Mouse (Mus musculus) stomach, embryonic 15.5 days (tissue): Measurements from ENCODE around the gene Parp16. TPM values are rescaled to one million over a fixed set of nuclear protein-coding genes. Genes with fewer than 3 reads are reported as not detected.
A peak's percentile ranks its signal among the peaks of the same experiment; 100 is the strongest.

Experiments used
- ATAC-seq: fragments of 200-750 bp; cut with Nextera tagmentation; 2 replicates; pipeline ENCODE4 v1.8.0; 2017; ENCODE audit warnings: low read depth, moderate number of reproducible peaks, moderate TSS enrichment; ENCODE audit not compliant: insufficient read depth, low FRiP score
- H3K27ac ChIP-seq: fragments of 300-500 bp; sonication (generic); 2 replicates; pipeline ENCODE4 v1.5.1; 2015; ENCODE audit warnings: mild to moderate bottlenecking, inconsistent platforms
- H3K27me3 ChIP-seq: fragments of 300-500 bp; sonication (generic); replicated peaks from 2 replicates; pipeline ENCODE4 v1.6.1; 2015; ENCODE audit warnings: inconsistent platforms
- H3K36me3 ChIP-seq: fragments of 300-500 bp; sonication (generic); 2 replicates; pipeline ENCODE4 v1.6.1; 2015; ENCODE audit warnings: inconsistent platforms
- H3K4me1 ChIP-seq: fragments of 300-500 bp; sonication (generic); 2 replicates; pipeline ENCODE4 v1.6.1; 2015; ENCODE audit warnings: inconsistent platforms
- H3K4me2 ChIP-seq: fragments of 300-500 bp; sonication (generic); 2 replicates; pipeline ENCODE4 v1.6.1; 2015; ENCODE audit warnings: mild to moderate bottlenecking, inconsistent platforms
- H3K4me3 ChIP-seq: fragments of 300-500 bp; sonication (generic); replicated peaks from 2 replicates; pipeline ENCODE4 v1.5.1; 2015; ENCODE audit warnings: inconsistent platforms
- H3K9ac ChIP-seq: fragments of 300-500 bp; sonication (generic); 2 replicates; pipeline ENCODE4 v1.6.1; 2015; ENCODE audit warnings: inconsistent platforms
- H3K9me3 ChIP-seq: fragments of 300-500 bp; sonication (generic); 2 replicates; pipeline ENCODE4 v1.6.1; 2016; ENCODE audit warnings: inconsistent platforms
- WGBS: fragments of 180-500 bp; shearing (Covaris S2); methylation state at CpG from one replicate; pipeline ENCODE4 v1.1.7; 2015; 5-methylcytosine and 5-hydroxymethylcytosine counted together
- polyA plus RNA-seq: library from polyadenylated mRNA; unstranded; fragments of >200 nt; fragmentation: Nextera tagmentation; extraction: Ambion mirVana; gene quantifications from 2 replicates; pipeline ENCODE4 v1.2.1, GENCODE M21; 2015

The Parp16 gene
- polyA plus RNA-seq, 1 experiment from 2014 or later = 9.1 TPM

DNA sequence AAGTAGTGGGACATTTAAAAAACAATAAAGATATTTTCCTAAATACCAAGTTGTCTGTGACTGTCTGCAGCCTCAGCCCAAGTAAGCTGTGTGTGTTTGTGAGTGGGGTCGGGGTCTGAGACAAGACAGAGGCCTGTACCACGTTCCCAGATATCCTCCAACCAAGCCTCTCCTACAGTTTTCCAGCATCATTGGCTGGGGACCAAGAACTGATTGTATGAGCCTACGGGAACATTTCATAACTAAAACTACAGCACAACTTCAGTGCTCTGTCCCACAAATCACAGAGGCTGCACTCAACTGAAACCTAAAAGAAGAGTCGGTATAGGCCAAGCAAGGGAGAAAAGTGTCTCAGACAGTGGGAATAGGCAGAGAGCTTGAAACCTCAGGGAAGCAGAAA is 44.0 kb downstream of the Parp16 start:
- 48% methylated on average over 4 of the region's 4 CpGs for WGBS
- H3K9me3 ChIP-seq = no peaks in the 10 kb centered on the region
- no peak overlapping the region for H3K4me2 ChIP-seq
- H3K4me1 ChIP-seq = peaks cover 8% of the 10 kb centered on the region
- no peaks in the 10 kb centered on the region for H3K27me3 ChIP-seq
- no peak for ATAC-seq
- H3K9ac ChIP-seq = no peak overlapping the region
- no peaks in the 10 kb centered on the region for H3K36me3 ChIP-seq
- H3K27ac ChIP-seq = no peak overlapping the region
- H3K4me3 ChIP-seq = no peak overlapping the region

DNA sequence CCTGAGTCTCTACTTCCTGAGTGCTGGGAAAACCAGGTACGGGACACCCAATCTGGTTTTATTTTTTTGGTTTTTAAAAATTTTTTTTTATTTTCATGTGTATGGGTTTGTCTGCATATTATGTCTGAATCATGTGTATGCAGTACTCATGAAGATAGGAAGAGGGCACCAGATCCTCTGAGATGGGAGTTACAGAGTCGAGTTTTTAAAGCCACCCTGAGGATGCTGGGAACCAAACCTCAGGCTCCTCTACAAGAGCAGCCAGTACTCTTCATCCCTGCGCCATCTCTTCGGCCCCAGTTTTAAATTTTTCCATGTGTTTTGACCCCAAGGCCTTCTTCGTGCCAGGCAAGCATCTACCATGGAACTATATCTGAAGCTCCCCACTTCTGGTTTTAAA is 44.6 kb downstream of the Parp16 start:
- no peak overlapping the region for H3K9ac ChIP-seq
- WGBS = 93% methylated on average over 5 of the region's 5 CpGs
- H3K27me3 ChIP-seq = no peaks in the 10 kb centered on the region
- H3K4me1 ChIP-seq = peaks cover 8% of the 10 kb centered on the region
- H3K36me3 ChIP-seq = no peaks in the 10 kb centered on the region
- no peak for ATAC-seq
- no peak overlapping the region for H3K4me2 ChIP-seq
- H3K9me3 ChIP-seq = no peaks in the 10 kb centered on the region
- H3K27ac ChIP-seq = no peak overlapping the region
- H3K4me3 ChIP-seq = no peak overlapping the region

GRCm38 (mm10) chr9:65240587-65240986 is 45.4 kb downstream of the Parp16 start:
- WGBS = 80% methylated on average over 3 of the region's 3 CpGs
- no peak overlapping the region for H3K4me2 ChIP-seq
- H3K27ac ChIP-seq = no peak overlapping the region
- peaks cover 8% of the 10 kb centered on the region for H3K4me1 ChIP-seq
- H3K36me3 ChIP-seq = no peaks in the 10 kb centered on the region
- no peaks in the 10 kb centered on the region for H3K9me3 ChIP-seq
- no peak overlapping the region for H3K4me3 ChIP-seq
- no peak for ATAC-seq
- no peak overlapping the region for H3K9ac ChIP-seq
- no peaks in the 10 kb centered on the region for H3K27me3 ChIP-seq

DNA sequence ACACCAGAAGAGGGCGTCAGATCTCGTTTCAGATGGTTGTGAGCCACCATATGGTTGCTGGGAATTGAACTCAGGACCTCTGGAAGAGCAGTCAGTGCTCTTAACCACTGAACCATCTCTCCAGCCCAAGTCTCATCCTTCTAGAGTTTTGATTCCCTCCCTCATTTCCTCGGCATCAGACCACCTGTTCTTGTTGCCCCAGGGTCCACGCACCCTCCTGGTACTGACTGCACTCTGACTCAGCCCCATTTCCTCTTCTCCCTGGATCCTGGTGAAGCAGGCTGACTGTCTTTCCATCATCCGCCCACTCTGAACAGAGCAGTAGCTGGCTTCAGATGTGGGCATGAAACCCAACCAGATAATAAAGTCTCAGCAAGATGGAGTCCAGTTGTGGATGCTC is 46.8 kb downstream of the Parp16 start:
- Histone ChIP-seq H3K9ac (no peak overlapping the region), H3K9me3 (no peaks in the 10 kb centered on the region), H3K4me1 (peaks cover 8% of the 10 kb centered on the region), H3K27ac (no peak overlapping the region), H3K36me3 (no peaks in the 10 kb centered on the region), H3K4me2 (no peak overlapping the region), H3K27me3 (no peaks in the 10 kb centered on the region), H3K4me3 (no peak overlapping the region)
- 69% methylated on average over 5 of the region's 5 CpGs for WGBS
- ATAC-seq = no peak

- no peak overlapping the region for H3K4me3 ChIP-seq
- H3K9me3 ChIP-seq = no peaks in the 10 kb centered on the region
- 37% methylated on average over 4 of the region's 4 CpGs for WGBS
- peaks cover 8% of the 10 kb centered on the region for H3K4me1 ChIP-seq
- H3K27ac ChIP-seq = 0 out of 2 replicates have a peak overlapping the region, but pooled peaks have one; percentile 21
- no peaks in the 10 kb centered on the region for H3K27me3 ChIP-seq
- ATAC-seq = 0 out of 2 replicates have a peak, but pooled peaks have one; percentile 13
- no peaks in the 10 kb centered on the region for H3K36me3 ChIP-seq
- no peak overlapping the region for H3K9ac ChIP-seq
- H3K4me2 ChIP-seq = no peak overlapping the region
Measured at GRCm38 (mm10) chr9:65243249-65243648, 48.1 kb downstream of the Parp16 start.

DNA sequence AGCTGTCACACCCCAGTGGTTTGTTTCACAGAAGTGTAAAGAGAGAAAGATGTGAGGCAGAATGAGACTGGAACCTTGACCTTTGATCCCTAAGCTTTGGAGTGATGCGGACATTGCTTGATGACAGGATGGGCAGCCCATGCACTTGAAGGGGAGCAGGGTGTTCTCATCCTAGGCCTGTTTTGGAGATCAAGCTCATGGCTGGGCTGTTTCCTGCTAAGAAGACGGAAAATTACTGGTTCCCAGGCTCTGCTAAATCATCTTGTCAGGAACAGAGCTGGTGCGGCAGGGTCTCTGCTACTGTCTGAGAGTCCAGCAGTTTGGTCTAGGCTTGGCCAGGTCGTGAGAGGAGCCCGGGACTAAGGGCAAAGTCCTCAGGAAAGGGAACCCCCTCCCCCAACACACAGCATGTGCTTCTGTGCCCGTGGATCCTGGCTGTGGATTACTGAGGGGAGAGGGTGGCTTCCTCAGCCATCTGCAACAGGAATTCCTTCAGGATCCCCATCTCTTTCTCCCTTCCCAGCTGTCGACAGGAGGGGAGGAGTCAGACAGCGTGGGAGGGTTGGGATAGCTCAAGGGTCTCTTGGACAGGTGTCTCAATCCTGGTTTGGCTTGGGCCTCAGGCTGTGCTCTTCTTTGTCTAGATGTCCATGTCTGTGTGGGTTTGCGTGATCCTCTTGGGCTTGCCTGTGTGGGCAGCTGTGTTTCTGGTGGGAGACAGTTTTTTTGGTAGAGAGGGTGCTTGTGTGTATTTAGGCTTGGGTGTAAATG is 49.1 kb downstream of the Parp16 start:
- Histone ChIP-seq H3K4me2 (no peak overlapping the region), H3K36me3 (no peaks in the 10 kb centered on the region), H3K4me1 (peaks cover 5% of the 10 kb centered on the region), H3K27ac (no peak overlapping the region), H3K27me3 (no peaks in the 10 kb centered on the region), H3K9me3 (no peaks in the 10 kb centered on the region), H3K4me3 (no peak overlapping the region), H3K9ac (no peak overlapping the region)
- WGBS = 33% methylated on average over 9 of the region's 9 CpGs
- no peak for ATAC-seq

DNA sequence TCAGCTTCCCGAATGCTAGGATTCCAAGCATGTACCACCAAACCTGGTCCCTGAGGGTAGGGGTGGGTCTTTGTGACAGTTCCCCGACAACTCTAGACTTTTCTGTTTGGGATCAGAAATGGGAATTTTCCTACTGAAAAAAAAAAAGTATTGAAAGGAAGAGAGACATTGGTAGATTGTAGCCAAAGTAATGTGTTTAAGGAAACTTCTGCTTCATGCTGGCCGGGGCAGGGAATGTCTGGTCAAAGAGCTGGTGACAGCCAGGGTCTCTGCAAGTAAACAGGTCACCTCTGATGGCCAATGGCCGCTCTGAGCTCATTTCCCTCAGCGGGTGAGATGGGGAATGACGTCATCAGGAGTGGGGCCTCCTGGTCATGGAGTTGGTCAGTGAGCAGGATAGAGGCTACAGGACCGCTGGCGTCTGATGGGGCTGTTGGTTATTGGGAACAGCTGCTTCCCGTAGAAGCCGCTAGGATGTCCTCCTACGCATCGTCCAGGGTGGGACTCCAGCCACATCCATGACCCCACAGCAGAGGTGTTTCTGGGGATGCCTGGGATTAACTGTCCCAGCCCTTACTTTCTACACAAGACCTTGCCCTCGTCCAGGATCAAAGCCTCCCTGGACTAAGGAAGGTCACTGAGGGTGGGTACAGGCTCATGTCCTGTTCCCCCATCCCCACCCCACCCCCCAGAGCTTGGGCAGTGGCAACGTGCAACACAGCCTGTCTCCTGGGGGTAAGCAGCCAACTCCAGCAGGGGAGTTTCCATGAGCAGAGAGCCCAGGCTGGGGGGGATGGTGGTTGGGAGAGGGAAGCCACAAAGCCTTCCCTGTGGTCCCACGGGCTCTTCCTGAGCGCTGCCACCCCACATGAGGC is 52.6 kb downstream of the Parp16 start:
- 63% methylated on average over 16 of the region's 16 CpGs for WGBS
- Histone ChIP-seq H3K9me3 (no peaks in the 10 kb centered on the region), H3K4me3 (no peak overlapping the region), H3K27me3 (no peaks in the 10 kb centered on the region), H3K4me1 (peaks cover 4% of the 10 kb centered on the region), H3K27ac (no peak overlapping the region), H3K9ac (no peak overlapping the region), H3K36me3 (no peaks in the 10 kb centered on the region), H3K4me2 (no peak overlapping the region)
- no peak for ATAC-seq

- Histone ChIP-seq H3K4me3 (no peak overlapping the region), H3K4me1 (no peaks in the 10 kb centered on the region), H3K9me3 (no peaks in the 10 kb centered on the region), H3K36me3 (no peaks in the 10 kb centered on the region), H3K27me3 (no peaks in the 10 kb centered on the region), H3K4me2 (no peak overlapping the region), H3K9ac (no peak overlapping the region), H3K27ac (no peak overlapping the region)
- no peak for ATAC-seq
- 81% methylated on average over 5 of the region's 5 CpGs for WGBS
Measured at GRCm38 (mm10) chr9:65248377-65248690, 53.2 kb downstream of the Parp16 start.

DNA sequence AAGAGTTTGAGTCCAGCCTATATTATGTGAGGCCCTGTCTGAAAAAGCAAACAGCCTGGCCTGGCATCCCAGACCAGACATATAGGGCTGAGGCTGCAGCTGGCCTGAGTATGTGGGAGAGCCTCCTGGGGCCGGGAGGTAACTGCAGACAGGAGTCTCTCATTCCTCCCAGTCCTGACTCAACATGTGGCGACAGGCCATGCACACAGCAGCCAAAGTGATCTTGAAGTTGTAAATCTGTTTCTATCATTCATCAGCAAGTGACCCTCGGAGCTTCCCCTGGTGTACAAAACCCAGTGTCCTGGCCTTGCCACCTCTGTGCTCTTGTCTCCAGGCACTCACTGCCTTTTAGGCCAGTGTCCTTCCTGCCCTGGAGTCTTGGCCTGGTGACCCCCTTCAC is 56.9 kb downstream of the Parp16 start:
- Histone ChIP-seq H3K4me3 (no peak overlapping the region), H3K9me3 (no peaks in the 10 kb centered on the region), H3K27me3 (no peaks in the 10 kb centered on the region), H3K27ac (no peak overlapping the region), H3K4me1 (no peaks in the 10 kb centered on the region), H3K4me2 (no peak overlapping the region), H3K9ac (no peak overlapping the region), H3K36me3 (no peaks in the 10 kb centered on the region)
- ATAC-seq = no peak
- WGBS = 57% methylated on average over 3 of the region's 3 CpGs

DNA sequence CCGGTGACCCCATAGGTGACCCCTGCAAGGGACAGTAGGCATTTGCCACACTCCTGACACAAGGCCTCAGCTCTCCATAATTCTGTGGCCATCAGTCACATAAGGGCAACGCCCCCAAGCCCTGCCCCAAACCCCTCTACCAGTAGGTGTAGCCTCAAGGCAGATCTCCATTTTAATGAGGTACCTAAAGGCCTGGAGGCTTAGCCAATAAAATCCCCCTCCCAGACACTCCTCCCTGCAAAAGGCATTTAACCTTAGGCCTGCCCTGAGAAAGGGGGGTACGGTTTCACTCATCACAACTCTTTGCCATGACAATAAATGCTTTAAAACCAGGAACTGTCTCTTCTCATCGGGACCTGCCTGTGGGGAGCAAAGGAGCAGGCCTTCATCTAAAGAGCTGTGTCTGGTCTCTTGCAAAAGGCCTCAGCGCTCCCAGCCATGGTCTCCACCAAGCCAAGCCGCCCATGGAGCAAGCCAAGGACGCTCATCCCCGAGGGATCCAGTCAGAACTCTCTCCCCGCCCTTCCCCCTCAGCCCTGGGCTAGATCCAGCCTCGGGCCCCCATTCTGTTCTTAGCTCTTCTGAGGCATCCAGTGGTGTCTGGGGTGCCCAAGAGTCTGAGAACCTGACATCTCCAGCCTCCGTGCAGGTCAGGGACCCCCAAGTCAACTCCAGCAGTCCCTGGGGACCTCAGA is 60.9 kb downstream of the Parp16 start:
- Histone ChIP-seq H3K4me3 (no peak overlapping the region), H3K4me1 (no peaks in the 10 kb centered on the region), H3K9ac (no peak overlapping the region), H3K4me2 (no peak overlapping the region), H3K27ac (no peak overlapping the region), H3K36me3 (no peaks in the 10 kb centered on the region), H3K9me3 (no peaks in the 10 kb centered on the region), H3K27me3 (no peaks in the 10 kb centered on the region)
- ATAC-seq = no peak
- WGBS = 74% methylated on average over 11 of the region's 11 CpGs

- ATAC-seq = no peak
- Histone ChIP-seq H3K9ac (no peak overlapping the region), H3K4me2 (no peak overlapping the region), H3K4me1 (no peaks in the 10 kb centered on the region), H3K27ac (no peak overlapping the region), H3K36me3 (no peaks in the 10 kb centered on the region), H3K27me3 (no peaks in the 10 kb centered on the region), H3K9me3 (no peaks in the 10 kb centered on the region), H3K4me3 (no peak overlapping the region)
- WGBS = 72% methylated on average over 9 of the region's 9 CpGs
Measured at GRCm38 (mm10) chr9:65257218-65257910, 62.2 kb downstream of the Parp16 start.
